Mouse (Mus musculus): ENCODE results near the gene Coa4. TPM values are rescaled to one million over a fixed set of nuclear protein-coding genes. Genes with fewer than 3 reads are reported as not detected.

The Coa4 gene
- polyA plus RNA-seq, 1 experiment from 2014 or later: 17.2 TPM

- Histone ChIP-seq H3K4me1 (ENCODE audit: control insufficient read depth, insufficient read depth, low read length) (peaks cover 21% of the 10 kb centered on the region), H3K4me3 (ENCODE audit: low read depth, low read length) (no peak overlapping the region), H3K27ac (ENCODE audit: low read length) (peak overlapping the region; percentile 85), H3K4me2 (ENCODE audit: low read length) (peak overlapping the region; percentile 27), H3K9me3 (replicated peaks; ENCODE audit: control insufficient read depth, low read length, poor library complexity, severe bottlenecking) (no peaks in the 10 kb centered on the region), H3K9ac (ENCODE audit: low read depth, low read length) (peak overlapping the region; percentile 18), H3K36me3 (ENCODE audit: control insufficient read depth, insufficient read depth, low read length) (no peaks in the 10 kb centered on the region), H3K27me3 (ENCODE audit: control insufficient read depth, insufficient read depth, low read depth, low read length) (no peaks in the 10 kb centered on the region)
- ATAC-seq: peak; percentile 90
- 30% methylated on average over 11 of the region's 11 CpGs for WGBS
Observed at GRCm38 (mm10) chr7:100495581-100496251, 41.2 kb upstream of the Coa4 start.

GRCm38 (mm10) chr7:100496371-100496770 is 40.5 kb upstream of the Coa4 start:
- H3K36me3 ChIP-seq (ENCODE audit: control insufficient read depth, insufficient read depth, low read length): no peaks in the 10 kb centered on the region
- WGBS: 84% methylated on average over 6 of the region's 6 CpGs
- no peaks in the 10 kb centered on the region for H3K9me3 ChIP-seq (replicated peaks; ENCODE audit: control insufficient read depth, low read length, poor library complexity, severe bottlenecking)
- H3K4me3 ChIP-seq (ENCODE audit: low read depth, low read length): no peak overlapping the region
- H3K27ac ChIP-seq (ENCODE audit: low read length): peak overlapping the region; percentile 85
- H3K4me2 ChIP-seq (ENCODE audit: low read length): peak overlapping the region; percentile 27; the same call in 1 of the 2 replicates
- peak overlapping the region; percentile 8 for H3K9ac ChIP-seq (ENCODE audit: low read depth, low read length)
- no peaks in the 10 kb centered on the region for H3K27me3 ChIP-seq (ENCODE audit: control insufficient read depth, insufficient read depth, low read depth, low read length)
- no peak for ATAC-seq
- peaks cover 21% of the 10 kb centered on the region for H3K4me1 ChIP-seq (ENCODE audit: control insufficient read depth, insufficient read depth, low read length)

GRCm38 (mm10) chr7:100496791-100497190 is 40.1 kb upstream of the Coa4 start:
- H3K9me3 ChIP-seq (replicated peaks; ENCODE audit: control insufficient read depth, low read length, poor library complexity, severe bottlenecking): no peaks in the 10 kb centered on the region
- H3K27ac ChIP-seq (ENCODE audit: low read length): no peak overlapping the region; the same call in 1 of the 2 replicates
- H3K4me1 ChIP-seq (ENCODE audit: control insufficient read depth, insufficient read depth, low read length): peaks cover 21% of the 10 kb centered on the region
- H3K4me2 ChIP-seq (ENCODE audit: low read length): no peak overlapping the region
- no peak overlapping the region for H3K9ac ChIP-seq (ENCODE audit: low read depth, low read length)
- H3K27me3 ChIP-seq (ENCODE audit: control insufficient read depth, insufficient read depth, low read depth, low read length): no peaks in the 10 kb centered on the region
- H3K36me3 ChIP-seq (ENCODE audit: control insufficient read depth, insufficient read depth, low read length): no peaks in the 10 kb centered on the region
- WGBS: 99% methylated on average over 9 of the region's 9 CpGs
- no peak for ATAC-seq
- no peak overlapping the region for H3K4me3 ChIP-seq (ENCODE audit: low read depth, low read length)

DNA sequence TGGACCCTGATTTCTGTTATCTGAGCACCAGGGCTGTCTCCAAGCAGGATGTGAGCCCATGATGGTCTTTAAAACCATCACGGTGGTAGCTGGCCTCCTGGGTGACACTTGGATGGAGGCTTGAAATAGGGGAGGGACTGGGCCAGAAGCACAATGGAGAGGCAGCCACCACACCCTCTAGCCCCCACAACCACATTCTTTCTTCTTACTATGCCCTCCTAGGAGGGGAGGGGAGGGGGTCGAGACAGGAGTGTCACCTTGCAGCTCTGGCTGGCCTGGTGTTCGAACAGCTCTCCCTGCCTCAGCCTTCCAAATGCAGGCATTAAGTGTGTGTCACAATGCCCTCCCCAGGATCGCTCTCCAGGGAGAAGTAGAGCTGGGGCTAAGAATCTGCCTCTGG is 39.5 kb upstream of the Coa4 start:
- no peak overlapping the region for H3K4me3 ChIP-seq (ENCODE audit: low read depth, low read length)
- peaks cover 21% of the 10 kb centered on the region for H3K4me1 ChIP-seq (ENCODE audit: control insufficient read depth, insufficient read depth, low read length)
- H3K9ac ChIP-seq (ENCODE audit: low read depth, low read length): no peak overlapping the region
- no peaks in the 10 kb centered on the region for H3K9me3 ChIP-seq (replicated peaks; ENCODE audit: control insufficient read depth, low read length, poor library complexity, severe bottlenecking)
- H3K36me3 ChIP-seq (ENCODE audit: control insufficient read depth, insufficient read depth, low read length): no peaks in the 10 kb centered on the region
- no peak overlapping the region for H3K4me2 ChIP-seq (ENCODE audit: low read length)
- 90% methylated on average over 4 of the region's 4 CpGs for WGBS
- no peaks in the 10 kb centered on the region for H3K27me3 ChIP-seq (ENCODE audit: control insufficient read depth, insufficient read depth, low read depth, low read length)
- no peak overlapping the region for H3K27ac ChIP-seq (ENCODE audit: low read length)
- ATAC-seq: no peak

- WGBS: 93% methylated on average over 13 of the region's 13 CpGs
- Histone ChIP-seq H3K27me3 (ENCODE audit: control insufficient read depth, insufficient read depth, low read depth, low read length) (no peaks in the 10 kb centered on the region), H3K9me3 (replicated peaks; ENCODE audit: control insufficient read depth, low read length, poor library complexity, severe bottlenecking) (no peaks in the 10 kb centered on the region), H3K4me3 (ENCODE audit: low read depth, low read length) (no peak overlapping the region), H3K4me2 (ENCODE audit: low read length) (no peak overlapping the region), H3K36me3 (ENCODE audit: control insufficient read depth, insufficient read depth, low read length) (no peaks in the 10 kb centered on the region), H3K27ac (ENCODE audit: low read length) (no peak overlapping the region), H3K9ac (ENCODE audit: low read depth, low read length) (no peak overlapping the region), H3K4me1 (ENCODE audit: control insufficient read depth, insufficient read depth, low read length) (peaks cover 21% of the 10 kb centered on the region)
- no peak for ATAC-seq
Observed at GRCm38 (mm10) chr7:100497982-100498381, 38.9 kb upstream of the Coa4 start.

GRCm38 (mm10) chr7:100499465-100499864 is 37.4 kb upstream of the Coa4 start:
- Histone ChIP-seq H3K27me3 (ENCODE audit: control insufficient read depth, insufficient read depth, low read depth, low read length) (no peaks in the 10 kb centered on the region), H3K9ac (ENCODE audit: low read depth, low read length) (no peak overlapping the region), H3K36me3 (ENCODE audit: control insufficient read depth, insufficient read depth, low read length) (no peaks in the 10 kb centered on the region), H3K27ac (ENCODE audit: low read length) (no peak overlapping the region), H3K4me3 (ENCODE audit: low read depth, low read length) (no peak overlapping the region), H3K9me3 (replicated peaks; ENCODE audit: control insufficient read depth, low read length, poor library complexity, severe bottlenecking) (no peaks in the 10 kb centered on the region), H3K4me1 (ENCODE audit: control insufficient read depth, insufficient read depth, low read length) (peaks cover 15% of the 10 kb centered on the region), H3K4me2 (ENCODE audit: low read length) (no peak overlapping the region)
- ATAC-seq: no peak

GRCm38 (mm10) chr7:100500276-100500977 is 36.4 kb upstream of the Coa4 start:
- ATAC-seq: no peak
- H3K9me3 ChIP-seq (replicated peaks; ENCODE audit: control insufficient read depth, low read length, poor library complexity, severe bottlenecking): no peaks in the 10 kb centered on the region
- no peak overlapping the region for H3K27ac ChIP-seq (ENCODE audit: low read length)
- H3K27me3 ChIP-seq (ENCODE audit: control insufficient read depth, insufficient read depth, low read depth, low read length): no peaks in the 10 kb centered on the region
- peaks cover 10% of the 10 kb centered on the region for H3K4me1 ChIP-seq (ENCODE audit: control insufficient read depth, insufficient read depth, low read length)
- H3K4me3 ChIP-seq (ENCODE audit: low read depth, low read length): no peak overlapping the region
- no peaks in the 10 kb centered on the region for H3K36me3 ChIP-seq (ENCODE audit: control insufficient read depth, insufficient read depth, low read length)
- H3K4me2 ChIP-seq (ENCODE audit: low read length): no peak overlapping the region
- 75% methylated on average over 16 of the region's 16 CpGs for WGBS
- H3K9ac ChIP-seq (ENCODE audit: low read depth, low read length): no peak overlapping the region

DNA sequence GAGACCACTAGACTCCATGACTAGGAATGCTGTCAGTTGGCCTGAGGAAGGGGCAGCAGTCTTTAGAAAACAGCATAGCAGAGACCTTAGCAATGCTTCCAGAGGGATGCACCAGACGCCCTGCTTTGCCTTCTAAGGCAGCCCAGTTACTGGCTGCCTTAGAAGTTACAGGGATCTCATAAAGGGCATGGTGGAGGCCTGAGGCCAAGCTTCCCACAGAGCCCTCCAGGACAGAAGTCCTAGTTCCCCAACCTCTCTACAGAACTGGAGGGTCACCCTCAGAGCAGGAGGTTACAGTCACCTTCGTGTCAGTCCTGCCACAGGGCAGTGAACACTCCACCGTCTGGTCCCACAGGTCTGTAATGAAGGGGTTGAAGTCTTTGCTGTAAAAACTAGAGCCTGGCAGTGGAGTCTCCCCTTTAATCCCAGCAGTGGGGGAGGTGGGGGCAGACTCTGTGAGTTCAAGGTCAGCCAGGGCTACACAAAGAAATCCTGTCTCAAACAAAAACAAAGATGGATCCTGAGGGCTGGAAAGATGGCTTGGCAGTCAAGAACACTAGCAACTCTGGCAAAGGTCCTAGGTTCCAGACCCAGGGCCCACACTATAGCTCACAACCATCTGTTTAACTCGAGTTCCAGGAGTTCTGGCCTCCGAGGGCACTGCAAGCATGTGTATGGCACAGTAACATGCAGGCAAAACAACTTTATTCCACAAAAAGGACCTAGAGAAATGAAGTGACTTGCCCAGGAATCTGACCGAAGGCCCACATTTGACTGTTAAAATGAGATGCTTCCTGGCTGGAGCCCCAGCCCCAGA is 35.6 kb upstream of the Coa4 start:
- peaks cover 2% of the 10 kb centered on the region; the same call in 1 of the 2 replicates for H3K4me1 ChIP-seq (ENCODE audit: control insufficient read depth, insufficient read depth, low read length)
- no peaks in the 10 kb centered on the region for H3K36me3 ChIP-seq (ENCODE audit: control insufficient read depth, insufficient read depth, low read length)
- no peak overlapping the region for H3K4me2 ChIP-seq (ENCODE audit: low read length)
- WGBS: 68% methylated on average over 6 of the region's 6 CpGs
- no peak overlapping the region for H3K9ac ChIP-seq (ENCODE audit: low read depth, low read length)
- no peak overlapping the region for H3K27ac ChIP-seq (ENCODE audit: low read length)
- no peak for ATAC-seq
- no peaks in the 10 kb centered on the region for H3K9me3 ChIP-seq (replicated peaks; ENCODE audit: control insufficient read depth, low read length, poor library complexity, severe bottlenecking)
- H3K4me3 ChIP-seq (ENCODE audit: low read depth, low read length): no peak overlapping the region
- H3K27me3 ChIP-seq (ENCODE audit: control insufficient read depth, insufficient read depth, low read depth, low read length): no peaks in the 10 kb centered on the region

Measured in midbrain, embryonic 16.5 days (tissue).